Mouse (Mus musculus) heart, adult 9 months (tissue): ENCODE results near the gene Pla2g4c.

Experiments
- DNase-seq, 2 experiments: peaks; one replicate each; pipeline ENCODE4 v3.0.0; 2022; ENCODE audit warnings: low spot score in 2 of 2

The Pla2g4c gene

GRCm38 (mm10) chr7:13380588-13380987 lies 56.1 kb downstream of the Pla2g4c start:
- no peak for DNase-seq

- DNase-seq, result no peak
These were observed 73.4 kb downstream of the Pla2g4c start, which contains the start of gene Cabp5 for GRCm38 (mm10) chr7:13397832-13398231. Gene Cabp5, plus strand, starts transcription at chr7:13398132.
